Mouse (Mus musculus): ENCODE results near the gene Greb1. TPM values are rescaled to one million over a fixed set of nuclear protein-coding genes. Genes with fewer than 3 reads are reported as not detected.

Greb1 gene
- polyA plus RNA-seq, 1 experiment: 1.4 TPM

DNA sequence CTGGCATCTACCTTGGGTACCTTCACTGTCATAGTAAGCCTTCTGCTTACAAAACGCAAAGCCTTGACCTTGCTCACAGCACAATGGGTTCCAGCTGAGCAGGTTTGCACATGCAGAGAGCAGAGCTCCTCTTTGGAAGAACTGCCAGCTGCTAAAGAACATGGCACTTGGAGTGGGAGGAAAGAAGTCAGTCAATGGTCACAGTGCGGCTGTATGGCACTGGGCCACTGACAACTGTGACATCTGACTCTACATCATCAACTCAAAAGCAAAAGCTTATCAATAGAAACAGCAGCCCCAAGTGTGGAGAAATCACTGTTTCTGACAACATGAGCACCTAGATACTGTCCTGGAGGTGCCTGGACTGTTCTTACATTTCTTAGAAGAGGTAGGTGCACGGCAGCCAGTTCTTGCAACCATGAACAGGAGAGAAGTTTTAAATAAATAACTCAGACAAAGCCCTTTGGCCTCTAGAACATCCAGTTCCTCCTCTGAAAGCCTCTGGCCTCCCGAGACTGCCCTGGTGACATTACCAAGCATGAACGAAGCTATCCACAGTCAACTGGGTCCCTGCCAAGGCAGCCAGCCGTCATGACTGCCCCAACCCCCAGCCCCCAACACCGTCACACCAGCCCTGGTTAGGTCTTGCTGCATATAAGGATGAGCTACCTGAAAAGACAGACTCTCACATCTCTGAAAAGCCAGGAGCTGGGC lies 170.4 kb downstream of the Greb1 start:
- H3K27ac ChIP-seq (ENCODE audit: insufficient read depth, low read length): no peak overlapping the region
- DNase-seq: no peak
- H3K4me3 ChIP-seq (replicated peaks; ENCODE audit: insufficient read depth, low read depth, low read length): no peak overlapping the region
- no peaks in the 10 kb centered on the region for H3K27me3 ChIP-seq (ENCODE audit: control insufficient read depth, insufficient read depth, low read length)
- TF ChIP-seq CTCF (IDR thresholded peaks at IDR 0.05; ENCODE audit: borderline replicate concordance, insufficient read depth, low read depth, low read length) (no peak), POLR2A (IDR thresholded peaks at IDR 0.05; ENCODE audit: borderline replicate concordance, insufficient read depth, low read length) (no peak)
- H3K4me1 ChIP-seq (ENCODE audit: control insufficient read depth, insufficient read depth, low read length): no peaks in the 10 kb centered on the region; the same call in 1 of the 2 replicates
- 33% methylated on average over 7 of the region's 7 CpGs for WGBS

Other genes with a start within 250 kb of the Greb1 start
- 37.2 and 38.6 TPM in 2 replicates for gene Lpin1, start 189.9 kb downstream of the Greb1 start, polyA plus RNA-seq (2012; rRNA removed)
- gene Ntsr2, start 147.5 kb downstream of the Greb1 start, polyA plus RNA-seq (2012; rRNA removed): 243 and 262 TPM in 2 replicates
- 54.6 and 62.2 TPM in 2 replicates for gene E2f6, start 10.1 kb upstream of the Greb1 start, polyA plus RNA-seq (2012; rRNA removed)
- gene Rock2, start 94.0 kb upstream of the Greb1 start, polyA plus RNA-seq (2012; rRNA removed): 37.5 and 39.1 TPM in 2 replicates
- gene Pqlc3, start 199.5 kb upstream of the Greb1 start, polyA plus RNA-seq (2012; rRNA removed): 0.62 and 1.4 TPM in 2 replicates
- gene 2410004P03Rik, start 210.8 kb upstream of the Greb1 start, polyA plus RNA-seq (2012; rRNA removed): 0.90 and 1.1 TPM in 2 replicates